7 mouse cellular contexts compared by ENCODE assay signal in genomic region chr7:118115533-118115876, GRCm38 (mm10). TPM values are rescaled to one million over a fixed set of nuclear protein-coding genes. Genes with fewer than 3 reads are reported as not detected.
A peak's percentile ranks its signal among the peaks of the same experiment; 100 is the strongest.
DNase-seq lines count a peak whose midpoint lies in the region; ATAC-seq and TF ChIP-seq lines count a peak whose summit lies in the region.

No protein-coding gene starts in this region.

- TF ChIP-seq CTCF in lung, postnatal 0 days (IDR thresholded peaks at IDR 0.05) = no peak

- DNase-seq in lung, postnatal 0 days (ENCODE audit: low spot score) = no peak
- DNase-seq in lung, postnatal 36 days = no peak
- no peak for DNase-seq in forebrain, embryonic 10.5 days (ENCODE audit: extremely low spot score, low spot score)
- DNase-seq in limb, embryonic 14.5 days (ENCODE audit: low spot score) = no peak
- no peak for DNase-seq in adrenal gland, adult 8-10 months
- no peak for DNase-seq in spleen, postnatal 14 days (ENCODE audit: low spot score in 2 of 2)

- no peaks in the 10 kb centered on the region for H3K9me3 ChIP-seq in lung, postnatal 0 days (ENCODE audit: low read length)
- H3K9me3 ChIP-seq in forebrain, embryonic 10.5 days = no peaks in the 10 kb centered on the region
- H3K9me3 ChIP-seq in limb, embryonic 14.5 days (ENCODE audit: control insufficient read depth, low read length) = no peaks in the 10 kb centered on the region
- H3K9me3 ChIP-seq in stomach, embryonic 16.5 days (replicated peaks; ENCODE audit: control insufficient read depth, low read length) = no peaks in the 10 kb centered on the region

- no peaks in the 10 kb centered on the region for H3K27me3 ChIP-seq in lung, postnatal 0 days (replicated peaks; ENCODE audit: insufficient read depth, low read length)
- no peaks in the 10 kb centered on the region for H3K27me3 ChIP-seq in forebrain, embryonic 10.5 days (ENCODE audit: poor library complexity, severe bottlenecking)
- no peaks in the 10 kb centered on the region for H3K27me3 ChIP-seq in limb, embryonic 14.5 days (ENCODE audit: control insufficient read depth, insufficient read depth, low read length)
- H3K27me3 ChIP-seq in stomach, embryonic 16.5 days (ENCODE audit: control insufficient read depth, insufficient read depth, low read length) = no peaks in the 10 kb centered on the region

- peak overlapping the region; percentile 86 for H3K4me3 ChIP-seq in lung, postnatal 0 days (ENCODE audit: low read depth, low read length)
- H3K4me3 ChIP-seq in forebrain, embryonic 10.5 days = peak overlapping the region; percentile 99
- H3K4me3 ChIP-seq in limb, embryonic 14.5 days (replicated peaks; ENCODE audit: low read length) = peak overlapping the region; percentile 88
- H3K4me3 ChIP-seq in stomach, embryonic 16.5 days (replicated peaks; ENCODE audit: low read length) = peak overlapping the region; percentile 76

- peak; percentile 43 for ATAC-seq in lung, postnatal 0 days
- ATAC-seq in limb, embryonic 14.5 days (ENCODE audit: low FRiP score, low read depth) = peak; percentile 23
- ATAC-seq in stomach, embryonic 16.5 days (ENCODE audit: insufficient read depth, low FRiP score) = peak; percentile 38

- H3K4me2 ChIP-seq in lung, postnatal 0 days (replicated peaks; ENCODE audit: low read depth, low read length) = peak overlapping the region; percentile 65
- H3K4me2 ChIP-seq in limb, embryonic 14.5 days (replicated peaks; ENCODE audit: low read depth, low read length, severe bottlenecking) = peak overlapping the region; percentile 72
- H3K4me2 ChIP-seq in stomach, embryonic 16.5 days (ENCODE audit: low read depth, low read length) = peak overlapping the region; percentile 91

- H3K9ac ChIP-seq in lung, postnatal 0 days (replicated peaks; ENCODE audit: low read depth) = peak overlapping the region; percentile 94
- H3K9ac ChIP-seq in limb, embryonic 14.5 days (ENCODE audit: low read depth, low read length, severe bottlenecking) = peak overlapping the region; percentile 99
- peak overlapping the region; percentile 87 for H3K9ac ChIP-seq in stomach, embryonic 16.5 days (ENCODE audit: low read length)

- 2% methylated on average over 20 of the region's 20 CpGs for WGBS in lung, postnatal 0 days
- WGBS in forebrain, embryonic 10.5 days = 0% methylated on average over 20 of the region's 20 CpGs
- under 1% methylated on average over 19 of the region's 20 CpGs for WGBS in limb, embryonic 14.5 days
- under 1% methylated on average over 20 of the region's 20 CpGs for WGBS in stomach, embryonic 16.5 days

- peaks cover 19% of the 10 kb centered on the region; the same call in 1 of the 2 replicates for H3K4me1 ChIP-seq in lung, postnatal 0 days (ENCODE audit: insufficient read depth, low read depth, low read length)
- H3K4me1 ChIP-seq in forebrain, embryonic 10.5 days = peaks cover 70% of the 10 kb centered on the region
- peaks cover 38% of the 10 kb centered on the region for H3K4me1 ChIP-seq in limb, embryonic 14.5 days (ENCODE audit: control insufficient read depth, insufficient read depth, low read length)
- peaks cover 41% of the 10 kb centered on the region for H3K4me1 ChIP-seq in stomach, embryonic 16.5 days (ENCODE audit: control insufficient read depth, insufficient read depth, low read length)

- peaks cover 25% of the 10 kb centered on the region; the same call in 1 of the 2 replicates for H3K36me3 ChIP-seq in lung, postnatal 0 days (ENCODE audit: insufficient read depth, low read length)
- H3K36me3 ChIP-seq in forebrain, embryonic 10.5 days (replicated peaks) = peaks cover 76% of the 10 kb centered on the region
- peaks cover 70% of the 10 kb centered on the region for H3K36me3 ChIP-seq in limb, embryonic 14.5 days (ENCODE audit: control insufficient read depth, insufficient read depth, low read length)
- peaks cover 30% of the 10 kb centered on the region for H3K36me3 ChIP-seq in stomach, embryonic 16.5 days (ENCODE audit: control insufficient read depth, insufficient read depth, low read length)

- H3K27ac ChIP-seq in lung, postnatal 0 days (ENCODE audit: low read length) = peak overlapping the region; percentile 85
- H3K27ac ChIP-seq in forebrain, embryonic 10.5 days = peak overlapping the region; percentile 99
- peak overlapping the region; percentile 91 for H3K27ac ChIP-seq in limb, embryonic 14.5 days (replicated peaks; ENCODE audit: low read depth, low read length)
- H3K27ac ChIP-seq in stomach, embryonic 16.5 days (ENCODE audit: low read length) = peak overlapping the region; percentile 86

- no peak for TF ChIP-seq POLR2A in limb, embryonic 14.5 days (IDR thresholded peaks at IDR 0.05; ENCODE audit: borderline replicate concordance, extremely low read depth, insufficient read depth, insufficient read length)

- TF ChIP-seq EP300 in lung, postnatal 0 days (IDR thresholded peaks at IDR 0.05) = no peak

RNA-seq across cellular contexts. Expression of gene Rps15a, which starts 0.5 kb away (rescaled TPM):
- polyA plus RNA-seq in lung, postnatal 0 days (2015; fragmentation: Nextera tagmentation; extraction: Ambion mirVana) = 556 and 600 TPM in 2 replicates
- polyA plus RNA-seq in forebrain, embryonic 10.5 days (2016; fragmentation: Nextera tagmentation; extraction: Ambion mirVana) = 655 and 667 TPM in 2 replicates
- polyA plus RNA-seq in limb, embryonic 14.5 days (2012; rRNA removed) = 2,332 and 6,071 TPM in 2 replicates
- polyA plus RNA-seq in limb, embryonic 14.5 days (2014; fragmentation: Nextera tagmentation; extraction: Ambion mirVana) = 948 and 1,027 TPM in 2 replicates
- polyA plus RNA-seq in stomach, embryonic 16.5 days (2015; fragmentation: Nextera tagmentation; extraction: Ambion mirVana) = 598 and 707 TPM in 2 replicates
- 1,000 to 10,000 TPM in 1 of 4 experiments, 100 to 1,000 TPM in 3; 763 to 1,011 (median 933) TPM for total RNA-seq in adrenal gland, adult 8-10 months (2022)

RNA-seq across cellular contexts. Expression of gene Arl6ip1, which starts 14.0 kb away (rescaled TPM):
- 550 and 573 TPM in 2 replicates for polyA plus RNA-seq in lung, postnatal 0 days (2015; fragmentation: Nextera tagmentation; extraction: Ambion mirVana)
- 495 and 509 TPM in 2 replicates for polyA plus RNA-seq in forebrain, embryonic 10.5 days (2016; fragmentation: Nextera tagmentation; extraction: Ambion mirVana)
- 163 and 196 TPM in 2 replicates for polyA plus RNA-seq in limb, embryonic 14.5 days (2012; rRNA removed)
- 283 and 299 TPM in 2 replicates for polyA plus RNA-seq in limb, embryonic 14.5 days (2014; fragmentation: Nextera tagmentation; extraction: Ambion mirVana)
- 340 and 363 TPM in 2 replicates for polyA plus RNA-seq in stomach, embryonic 16.5 days (2015; fragmentation: Nextera tagmentation; extraction: Ambion mirVana)
- total RNA-seq in adrenal gland, adult 8-10 months (2022) = 100 to 1,000 TPM; 178 to 240 (median 198) TPM
